Mouse (Mus musculus) liver, embryonic 14.5 days (tissue): Measurements from ENCODE around the gene Sin3b.

ENCODE experiments used
- CTCF ChIP-seq: IDR thresholded peaks from 2 replicates; pipeline ENCODE4 v1.5.1; 2016; ENCODE audit warnings: antibody characterized with exemption, low read depth, control low read depth
- EP300 ChIP-seq: IDR thresholded peaks from 2 replicates; pipeline ENCODE4 v1.6.1; 2016; ENCODE audit warnings: antibody characterized with exemption, low read depth

DNA sequence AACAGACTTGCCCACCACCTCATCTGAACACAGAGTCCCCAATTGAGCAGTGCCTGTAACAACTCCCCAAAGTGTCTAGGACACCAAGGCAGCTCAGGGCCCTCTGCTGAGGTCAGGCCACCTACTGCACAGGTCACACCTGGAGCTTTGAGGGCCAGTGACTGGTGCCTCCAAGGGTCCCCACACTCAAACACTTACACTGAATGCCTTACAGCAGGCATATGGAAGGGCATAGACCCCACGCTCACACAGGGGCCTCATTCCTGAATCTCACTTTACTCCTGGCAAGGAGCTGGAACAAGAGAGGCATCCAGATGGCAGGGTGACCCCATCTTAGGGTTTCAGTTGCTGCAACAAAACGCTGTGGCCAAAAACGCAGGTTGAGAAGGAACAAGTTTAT is 37.1 kb downstream of the Sin3b start:
- no peak for TF ChIP-seq CTCF
- TF ChIP-seq EP300, result no peak
